Mouse (Mus musculus): ENCODE measurements around the gene Csf2rb2.
"Not testable (repeated sequence)": the region's sequence is repeated elsewhere in the genome, so short reads cannot be mapped to it uniquely, and the experiment has no call there.

- not testable (repeated sequence) for TF ChIP-seq CTCF (IDR thresholded peaks at IDR 0.05; ENCODE audit: borderline replicate concordance, insufficient read depth, low read depth, low read length); POLR2A (IDR thresholded peaks at IDR 0.05; ENCODE audit: borderline replicate concordance, insufficient read depth, low read length)
Observed at GRCm38 (mm10) chr15:78329972-78330371, 24.5 kb upstream of the Csf2rb2 start.
